Mouse (Mus musculus) heart, embryonic 14.5 days (tissue): ENCODE results near the gene Rims1. TPM values are rescaled to one million over a fixed set of nuclear protein-coding genes. Genes with fewer than 3 reads are reported as not detected.

ENCODE experiments used
- ATAC-seq: fragments of 200-750 bp; cut with Nextera tagmentation; 2 replicates; pipeline ENCODE4 v1.8.0; 2017; ENCODE audit warnings: low read depth, moderate TSS enrichment; ENCODE audit not compliant: insufficient number of reproducible peaks, insufficient read depth, low FRiP score
- H3K27ac ChIP-seq, 2 experiments: fragments of 200-500 bp in 1 of 2; fragments of 300-500 bp in 1 of 2; sonication (generic) in 1 of 2; replicated peaks in 1 of 2; 2 replicates each; pipeline ENCODE4 v1.5.1; 2012 to 2014; ENCODE audit warnings: low read depth in 2 of 2, low read length in 2 of 2, control low read depth in 1 of 2, mild to moderate bottlenecking in 1 of 2, mixed read lengths in 1 of 2; ENCODE audit not compliant: control insufficient read depth in 1 of 2, insufficient read depth in 1 of 2
- H3K27me3 ChIP-seq: fragments of 300-500 bp; sonication (generic); 2 replicates; pipeline ENCODE4 v1.6.1; 2014; ENCODE audit warnings: mild to moderate bottlenecking, low read length, control low read depth; ENCODE audit not compliant: control insufficient read depth, insufficient read depth
- H3K36me3 ChIP-seq: fragments of 300-500 bp; sonication (generic); 2 replicates; pipeline ENCODE4 v1.6.1; 2014; ENCODE audit warnings: mild to moderate bottlenecking, control low read depth, low read length, mixed read lengths; ENCODE audit not compliant: control insufficient read depth, insufficient read depth
- H3K4me1 ChIP-seq, 2 experiments: fragments of 200-500 bp in 1 of 2; fragments of 300-500 bp in 1 of 2; sonication (generic) in 1 of 2; 2 replicates each; pipeline ENCODE4 v1.6.1; 2012 to 2014; ENCODE audit warnings: low read length in 2 of 2, control low read depth in 1 of 2, mixed read lengths in 1 of 2; ENCODE audit not compliant: control insufficient read depth in 2 of 2, insufficient read depth in 2 of 2
- H3K4me2 ChIP-seq: fragments of 300-500 bp; sonication (generic); 2 replicates; pipeline ENCODE4 v1.6.1; 2014; ENCODE audit warnings: mild to moderate bottlenecking, low read length
- H3K4me3 ChIP-seq, 2 experiments: fragments of 200-500 bp in 1 of 2; fragments of 300-500 bp in 1 of 2; sonication (generic) in 1 of 2; 2 replicates each; pipeline ENCODE4 v1.5.1; 2012 to 2014; ENCODE audit warnings: low read length in 2 of 2, mild to moderate bottlenecking in 2 of 2, control low read depth in 1 of 2, low read depth in 1 of 2, moderate library complexity in 1 of 2; ENCODE audit not compliant: control insufficient read depth in 1 of 2, insufficient read depth in 1 of 2
- H3K9ac ChIP-seq: fragments of 300-500 bp; sonication (generic); 2 replicates; pipeline ENCODE4 v1.6.1; 2014; ENCODE audit warnings: mild to moderate bottlenecking, low read length
- H3K9me3 ChIP-seq: fragments of 300-500 bp; sonication (generic); 2 replicates; pipeline ENCODE4 v1.6.1; 2016; ENCODE audit warnings: low read length, control low read depth; ENCODE audit not compliant: control insufficient read depth
- WGBS: fragments of 180-500 bp; shearing (Covaris S2); extraction: QIAGEN DNeasy Blood & Tissue Kit; methylation state at CpG from one replicate; pipeline ENCODE4 v1.1.7; 2014; 5-methylcytosine and 5-hydroxymethylcytosine counted together
- polyA plus RNA-seq: library from polyadenylated mRNA; unstranded; fragments of >200 nt; fragmentation: Nextera tagmentation; extraction: Ambion mirVana; gene quantifications from 2 replicates; pipeline ENCODE4 v1.2.1, GENCODE M21; 2014

Gene Rims1
- polyA plus RNA-seq, 1 experiment from 2014 or later: 2.2 TPM

DNA sequence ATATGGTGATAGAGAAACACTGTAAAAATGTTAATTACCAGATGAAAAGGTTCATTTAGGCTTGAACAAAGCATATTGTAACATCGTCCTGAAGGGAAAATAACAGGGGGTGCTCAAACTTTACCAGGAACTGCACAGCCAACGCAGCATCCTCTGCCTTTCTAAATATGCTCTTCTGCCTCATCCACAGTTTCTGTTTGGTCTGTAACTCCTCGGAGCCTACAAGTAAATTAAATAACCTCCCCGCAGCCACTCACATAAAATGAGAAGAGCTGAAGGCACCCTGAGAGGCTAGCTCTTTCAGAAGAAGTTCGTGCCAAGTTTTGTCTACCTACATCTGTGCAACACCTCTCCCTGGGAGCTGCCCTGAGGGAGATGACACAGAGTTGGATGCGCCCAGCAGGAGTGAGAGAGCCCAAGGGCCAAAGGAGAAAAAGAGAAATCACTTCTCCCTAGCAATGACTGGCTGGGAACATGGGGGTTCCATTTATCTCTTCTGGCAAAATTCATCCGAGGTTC lies 16.3 kb downstream of the Rims1 start:
- H3K27ac ChIP-seq: no peak overlapping the region

DNA sequence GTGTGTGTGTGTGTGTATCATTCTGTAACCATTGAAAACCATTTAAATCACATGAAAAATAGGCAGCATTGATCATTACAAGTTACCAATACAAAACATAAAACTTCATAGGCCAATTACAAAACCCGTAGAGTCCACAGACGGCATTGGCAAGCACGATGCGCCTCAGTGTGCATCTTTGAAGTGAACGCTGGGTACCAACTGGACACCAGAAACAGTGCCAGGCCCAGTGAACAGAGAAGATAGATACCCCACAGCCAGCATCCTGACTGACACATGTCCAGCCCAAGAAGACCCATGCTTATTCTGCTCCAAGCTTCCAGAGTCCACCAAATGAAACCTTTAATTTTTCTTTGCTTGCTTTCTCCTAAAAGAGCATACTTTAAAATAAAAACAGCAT lies 18.2 kb downstream of the Rims1 start:
- Histone ChIP-seq H3K27ac (no peak overlapping the region), H3K36me3 (no peaks in the 10 kb centered on the region), H3K4me1 (no peaks in the 10 kb centered on the region), H3K4me3 (no peak overlapping the region), H3K4me2 (no peak overlapping the region), H3K9ac (no peak overlapping the region), H3K9me3 (no peaks in the 10 kb centered on the region), H3K27me3 (no peaks in the 10 kb centered on the region)
- no peak for ATAC-seq
- WGBS: 90% methylated on average over 5 of the region's 5 CpGs

More for the DNA sequence above, 16.3 kb downstream of the Rims1 start:
- H3K9me3 ChIP-seq: no peaks in the 10 kb centered on the region
- ATAC-seq: no peak
- no peaks in the 10 kb centered on the region for H3K4me1 ChIP-seq
- no peak overlapping the region for H3K9ac ChIP-seq
- no peak overlapping the region for H3K4me2 ChIP-seq
- H3K27me3 ChIP-seq: no peaks in the 10 kb centered on the region
- 50% methylated on average over 7 of the region's 7 CpGs for WGBS
- H3K4me3 ChIP-seq: no peak overlapping the region
- H3K36me3 ChIP-seq: no peaks in the 10 kb centered on the region

DNA sequence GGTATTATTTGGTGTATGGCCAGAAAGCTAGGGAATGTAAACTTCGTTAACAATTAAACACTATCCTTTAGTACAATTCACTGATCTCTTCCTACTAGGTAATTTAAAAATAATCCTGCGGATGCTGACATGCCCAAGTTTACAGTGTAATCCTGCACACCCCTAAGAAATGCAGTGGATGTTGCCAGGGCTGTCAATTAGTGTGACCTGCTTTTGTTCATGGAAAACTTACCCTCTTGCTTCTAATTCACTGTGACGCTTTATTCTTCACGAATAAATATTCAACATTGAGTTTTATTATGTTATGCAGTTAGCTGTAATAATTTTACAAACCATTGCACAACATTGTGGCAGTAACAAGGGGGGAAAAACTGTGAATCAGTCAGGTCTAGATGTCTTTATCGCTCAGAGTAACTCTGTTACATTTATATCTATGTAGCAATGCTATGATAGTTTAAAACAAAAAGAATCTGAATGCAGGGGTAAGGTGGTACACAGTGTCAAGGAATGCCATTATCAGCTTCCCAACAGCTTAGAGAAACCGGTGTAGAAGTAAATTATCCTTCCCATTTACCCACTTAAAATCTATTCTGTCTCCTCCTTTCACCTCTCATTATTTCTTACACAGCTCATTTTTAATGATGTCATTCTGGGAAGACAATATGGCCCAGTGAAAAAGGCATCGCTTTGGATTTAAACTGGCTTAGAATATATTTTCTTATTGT lies 35.1 kb downstream of the Rims1 start:
- H3K27ac ChIP-seq: no peak overlapping the region
- H3K9me3 ChIP-seq: no peaks in the 10 kb centered on the region
- no peaks in the 10 kb centered on the region for H3K27me3 ChIP-seq
- H3K9ac ChIP-seq: no peak overlapping the region
- no peak overlapping the region for H3K4me2 ChIP-seq
- ATAC-seq: no peak
- WGBS: 73% methylated on average over 7 of the region's 7 CpGs
- no peaks in the 10 kb centered on the region for H3K36me3 ChIP-seq
- H3K4me1 ChIP-seq: no peaks in the 10 kb centered on the region
- no peak overlapping the region for H3K4me3 ChIP-seq

DNA sequence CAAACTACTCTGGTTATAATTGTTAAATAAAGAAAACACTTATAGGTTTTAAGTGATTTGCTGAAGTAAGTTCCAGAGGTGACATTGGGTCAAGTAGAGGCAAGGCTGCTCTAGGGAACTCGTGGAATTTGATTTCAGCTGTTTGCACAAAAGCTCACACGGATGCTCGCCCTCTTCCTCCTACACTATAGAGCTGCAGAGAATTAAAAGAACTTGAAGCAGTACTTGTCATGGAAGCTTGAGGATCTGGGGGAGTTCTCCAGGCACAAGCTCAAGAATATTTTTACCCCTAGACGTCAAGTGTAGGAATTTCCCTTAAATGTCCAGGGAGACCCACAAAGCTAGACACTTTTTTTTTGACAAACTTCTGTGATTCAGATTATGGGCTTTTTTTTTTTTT lies 42.4 kb downstream of the Rims1 start:
- 80% methylated on average over 4 of the region's 4 CpGs for WGBS
- H3K9ac ChIP-seq: no peak overlapping the region
- no peaks in the 10 kb centered on the region for H3K9me3 ChIP-seq
- no peak for ATAC-seq
- H3K27me3 ChIP-seq: no peaks in the 10 kb centered on the region
- no peak overlapping the region for H3K4me3 ChIP-seq
- no peak overlapping the region for H3K27ac ChIP-seq
- H3K4me2 ChIP-seq: no peak overlapping the region
- no peaks in the 10 kb centered on the region for H3K36me3 ChIP-seq
- no peaks in the 10 kb centered on the region for H3K4me1 ChIP-seq

DNA sequence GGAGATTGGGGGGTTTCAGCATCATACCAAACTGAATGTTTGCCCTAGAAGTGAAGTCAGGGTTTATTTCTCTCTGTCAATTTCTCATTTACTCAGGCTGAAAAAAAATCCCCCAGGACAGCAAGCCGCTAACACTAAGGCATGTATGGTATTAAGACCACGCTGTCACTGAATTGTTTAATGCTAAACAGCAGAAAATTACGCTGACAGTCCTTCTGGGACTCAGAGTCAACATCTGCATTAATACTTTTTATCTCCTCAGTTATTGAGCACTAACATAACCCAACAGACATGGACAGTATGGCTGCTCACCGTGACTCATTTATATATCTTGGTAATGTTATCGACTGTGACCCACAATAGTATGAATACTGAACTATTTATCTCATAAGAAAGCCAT lies 43.0 kb downstream of the Rims1 start:
- H3K9ac ChIP-seq: no peak overlapping the region
- no peaks in the 10 kb centered on the region for H3K4me1 ChIP-seq
- H3K27ac ChIP-seq: no peak overlapping the region
- no peak overlapping the region for H3K4me3 ChIP-seq
- WGBS: 86% methylated on average over 5 of the region's 5 CpGs
- no peak overlapping the region for H3K4me2 ChIP-seq
- no peaks in the 10 kb centered on the region for H3K9me3 ChIP-seq
- no peaks in the 10 kb centered on the region for H3K27me3 ChIP-seq
- H3K36me3 ChIP-seq: no peaks in the 10 kb centered on the region
- ATAC-seq: no peak

- WGBS: 71% methylated on average over 2 of the region's 2 CpGs
- H3K9me3 ChIP-seq: no peaks in the 10 kb centered on the region
- no peak for ATAC-seq
- H3K9ac ChIP-seq: no peak overlapping the region
- no peak overlapping the region for H3K27ac ChIP-seq
- H3K4me3 ChIP-seq: no peak overlapping the region
- H3K27me3 ChIP-seq: no peaks in the 10 kb centered on the region
- H3K4me1 ChIP-seq: no peaks in the 10 kb centered on the region
- H3K36me3 ChIP-seq: no peaks in the 10 kb centered on the region
- H3K4me2 ChIP-seq: no peak overlapping the region
Observed at GRCm38 (mm10) chr1:22750536-22750935, 55.3 kb downstream of the Rims1 start.

DNA sequence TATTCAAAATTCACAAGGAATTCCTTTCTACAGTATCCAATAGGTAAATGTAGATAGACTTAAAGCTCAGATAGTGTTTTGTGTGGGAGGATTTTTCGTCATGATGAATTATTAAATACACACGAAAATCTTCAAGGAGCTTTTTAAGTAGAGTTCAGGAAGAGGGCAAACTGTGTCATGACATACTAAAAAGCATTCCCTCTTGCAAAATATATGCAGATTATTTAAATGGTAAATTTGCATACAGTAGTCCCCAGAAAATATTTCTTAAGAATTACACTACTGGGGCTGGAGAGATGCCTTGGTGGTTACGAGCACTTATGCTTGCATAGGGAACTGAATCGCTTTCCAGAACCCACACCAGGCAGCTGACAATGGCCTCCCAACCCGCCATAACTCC lies 61.1 kb downstream of the Rims1 start:
- Histone ChIP-seq H3K27me3 (no peaks in the 10 kb centered on the region), H3K4me1 (no peaks in the 10 kb centered on the region), H3K4me2 (no peak overlapping the region), H3K36me3 (no peaks in the 10 kb centered on the region), H3K9ac (no peak overlapping the region), H3K27ac (no peak overlapping the region), H3K9me3 (no peaks in the 10 kb centered on the region), H3K4me3 (no peak overlapping the region)
- ATAC-seq: no peak
- WGBS: 91% methylated on average over 5 of the region's 5 CpGs

GRCm38 (mm10) chr1:22737491-22737890 lies 68.3 kb downstream of the Rims1 start:
- H3K4me3 ChIP-seq: no peak overlapping the region
- H3K4me1 ChIP-seq: no peaks in the 10 kb centered on the region
- no peaks in the 10 kb centered on the region for H3K27me3 ChIP-seq
- no peaks in the 10 kb centered on the region for H3K36me3 ChIP-seq
- no peak overlapping the region for H3K27ac ChIP-seq
- 87% methylated on average over 6 of the region's 6 CpGs for WGBS
- H3K9ac ChIP-seq: no peak overlapping the region
- H3K9me3 ChIP-seq: no peaks in the 10 kb centered on the region
- no peak for ATAC-seq
- no peak overlapping the region for H3K4me2 ChIP-seq
